Mouse (Mus musculus) kidney, adult 2 months (tissue): ENCODE data around the gene Naa30.

Source experiments
- CTCF ChIP-seq: fragments of 200-500 bp; conservative IDR thresholded peaks from 2 replicates; pipeline ENCODE4 v1.5.1; 2011; ENCODE audit warnings: low read depth, mild to moderate bottlenecking, control low read depth, low read length, moderate library complexity, mixed read lengths; ENCODE audit not compliant: insufficient read depth, insufficient read length
- POLR2A ChIP-seq: fragments of 200-500 bp; IDR thresholded peaks from one replicate; pipeline ENCODE4 v1.6.1; 2011; ENCODE audit warnings: low read depth, low read length, control low read depth

GRCm38 (mm10) chr14:49221771-49222170 is 49.7 kb downstream of the Naa30 start:
- TF ChIP-seq POLR2A (no peak), CTCF (no peak)
